Mouse (Mus musculus): ENCODE measurements around the gene Rhbdl2. TPM values are rescaled to one million over a fixed set of nuclear protein-coding genes. Genes with fewer than 3 reads are reported as not detected.

Rhbdl2 gene
- total RNA-seq, 2 experiments from 2014 or later = 1.1 to 1.2 TPM

DNA sequence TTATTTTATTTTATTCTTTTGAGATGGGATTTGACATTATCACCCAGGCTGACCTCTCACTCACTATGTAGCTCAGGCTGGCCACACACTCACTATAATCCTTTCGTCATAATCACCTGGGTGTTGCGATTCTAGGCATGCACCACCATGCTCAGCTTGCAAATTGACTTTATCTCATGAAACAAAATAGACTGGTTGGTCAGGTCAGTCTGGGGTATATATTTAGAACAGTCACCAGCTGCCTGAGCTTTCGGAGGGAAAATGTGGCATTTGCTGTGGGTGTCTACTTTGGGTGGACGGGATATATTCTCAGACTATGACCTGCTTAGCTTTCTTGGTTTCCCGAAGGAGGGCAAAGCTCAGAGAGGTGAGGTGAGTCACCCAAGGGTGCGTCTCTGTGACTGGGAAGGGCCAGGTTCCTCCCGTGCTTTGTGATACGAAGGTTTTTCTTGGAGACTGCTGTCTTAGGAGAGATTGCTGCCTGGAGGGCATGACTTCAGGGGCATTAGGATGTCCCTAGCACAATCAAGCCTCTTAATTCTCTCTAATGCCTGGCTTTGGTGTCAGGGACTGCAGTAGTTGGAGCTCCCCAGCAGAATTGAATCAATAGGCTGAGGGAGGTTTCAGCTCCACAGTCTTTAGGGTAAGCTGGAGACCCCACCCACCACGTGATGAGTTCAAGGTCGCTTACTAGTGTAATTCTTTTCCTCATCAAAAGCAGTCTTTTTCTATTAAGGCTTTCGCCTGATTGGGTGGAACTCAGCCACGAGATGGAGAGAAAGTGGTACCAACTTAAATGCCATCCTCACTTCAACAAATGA is 23.0 kb downstream of the Rhbdl2 start:
- no peak for DNase-seq (ENCODE audit: low spot score in 2 of 2)

DNA sequence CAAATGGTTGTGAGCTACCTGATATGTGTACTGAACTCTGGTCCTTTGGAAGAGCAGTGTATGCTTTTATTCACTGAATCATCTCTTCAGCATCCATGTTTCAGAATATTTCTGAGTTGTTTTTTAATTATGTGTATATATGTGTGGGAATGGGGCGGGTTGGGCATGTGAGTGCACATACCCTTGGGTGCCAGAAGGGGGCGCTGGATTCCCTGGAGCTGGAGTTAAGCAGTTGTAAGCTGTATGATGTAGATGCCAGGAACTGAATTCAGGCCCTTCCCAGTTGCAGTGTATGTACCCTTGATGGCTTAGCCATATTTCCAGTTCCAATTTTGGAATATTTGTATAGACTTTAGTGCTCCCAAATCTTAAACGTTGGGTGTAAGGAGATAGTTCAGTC is 24.9 kb downstream of the Rhbdl2 start:
- no peak for DNase-seq (ENCODE audit: low spot score in 2 of 2)

DNA sequence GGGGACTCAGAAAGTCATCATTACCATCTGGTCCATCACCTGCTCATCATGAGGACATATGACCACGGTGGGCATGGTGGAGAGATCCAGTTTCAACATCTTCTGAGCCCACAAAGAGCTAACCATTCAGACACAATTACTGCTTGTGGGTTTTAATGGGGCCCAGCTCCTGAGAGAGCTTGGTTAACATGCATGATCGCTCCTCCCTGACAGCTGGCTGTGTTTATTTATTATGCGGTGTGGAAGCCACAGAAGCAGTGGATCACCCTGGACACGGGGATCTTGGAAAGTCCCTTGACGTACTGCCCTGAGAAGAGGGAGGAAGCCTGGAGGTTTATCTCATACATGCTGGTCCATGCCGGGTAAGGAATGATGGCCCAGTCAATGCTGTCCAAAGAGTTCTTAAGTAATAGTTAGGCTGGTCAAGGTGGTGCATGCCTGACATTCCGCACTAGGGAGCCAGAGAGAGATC is 26.4 kb downstream of the Rhbdl2 start:
- no peak for DNase-seq (ENCODE audit: low spot score in 2 of 2)

DNA sequence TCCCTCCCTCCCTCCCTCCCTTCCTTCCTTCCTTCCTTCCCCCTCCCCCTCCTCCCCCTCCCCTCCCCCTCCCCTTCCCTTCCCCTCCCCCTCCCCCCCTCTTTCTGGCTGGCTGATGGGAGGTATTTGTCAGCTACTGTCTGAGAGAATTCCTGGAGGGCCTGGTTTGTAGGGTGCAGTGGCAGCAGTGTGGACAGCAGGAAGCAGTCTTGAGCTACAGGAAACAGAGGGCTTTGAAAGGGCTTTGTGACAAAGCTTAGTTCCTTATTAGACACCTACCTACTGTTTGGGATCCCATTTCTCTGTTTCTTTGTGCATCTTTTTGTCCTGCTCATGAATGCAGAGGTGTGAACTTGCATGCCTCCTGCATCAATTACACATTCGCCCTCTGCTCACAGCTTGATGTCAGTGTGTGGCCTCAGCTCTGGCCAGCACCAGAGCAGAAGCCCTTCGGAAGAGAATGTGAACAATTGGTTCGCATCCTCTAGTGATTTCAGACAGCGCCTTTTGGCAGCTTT is 31.5 kb downstream of the Rhbdl2 start:
- DNase-seq (ENCODE audit: low spot score in 2 of 2) = no peak

DNA sequence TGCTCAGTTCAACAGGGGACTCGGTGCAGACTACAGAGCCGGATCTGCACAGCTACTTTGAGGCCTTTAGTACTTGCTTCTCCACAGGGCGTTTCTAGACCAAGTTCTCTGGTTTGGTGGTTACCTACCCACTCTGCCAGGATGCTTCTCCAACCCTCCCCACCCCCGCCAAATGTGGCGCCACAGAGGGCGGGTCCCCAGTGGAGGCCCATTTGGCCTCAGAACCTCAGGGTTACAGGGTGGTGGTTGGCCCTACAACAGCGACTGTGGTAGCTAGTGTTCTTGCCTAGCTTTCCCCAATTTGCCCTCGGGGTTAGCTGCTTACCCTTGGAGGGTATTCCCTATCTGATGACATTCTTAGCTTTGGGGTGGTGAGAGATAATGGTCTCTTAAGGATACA is 54.5 kb downstream of the Rhbdl2 start:
- no peak for DNase-seq (ENCODE audit: low spot score in 2 of 2)

- no peak for DNase-seq (ENCODE audit: low spot score in 2 of 2)
These were observed 69.2 kb downstream of the Rhbdl2 start for GRCm38 (mm10) chr4:123856888-123857287.

GRCm38 (mm10) chr4:123858090-123858489 is 70.4 kb downstream of the Rhbdl2 start:
- DNase-seq (ENCODE audit: low spot score in 2 of 2) = no peak

DNA sequence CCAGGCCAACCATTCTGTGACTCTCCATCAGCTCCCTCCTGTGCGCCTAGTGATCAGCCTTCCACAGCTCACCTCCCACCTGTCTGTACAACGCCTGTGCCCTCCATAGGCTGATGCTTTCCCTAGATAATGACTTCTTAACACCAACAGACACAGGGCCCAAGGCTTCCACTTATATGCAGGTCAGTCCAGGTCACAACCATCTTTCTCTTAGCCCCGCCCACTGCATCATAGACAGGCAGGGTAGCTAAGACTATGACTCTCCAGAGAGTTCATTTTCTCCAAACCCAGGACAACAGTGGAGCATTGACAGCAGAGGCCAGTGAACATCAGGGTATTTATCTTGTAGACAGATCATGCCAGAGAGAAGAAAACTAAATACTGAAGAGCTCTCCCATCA is 71.7 kb downstream of the Rhbdl2 start, which contains the start of gene 4933427I04Rik:
Gene 4933427I04Rik (plus strand): TSS at position 301 of the 400 bp plus-strand sequence.
- no peak for DNase-seq (ENCODE audit: low spot score in 2 of 2)

- DNase-seq (ENCODE audit: low spot score in 2 of 2) = no peak
These were observed 72.1 kb downstream of the Rhbdl2 start for GRCm38 (mm10) chr4:123859803-123860202.

GRCm38 (mm10) chr4:123860621-123861020 is 72.9 kb downstream of the Rhbdl2 start:
- no peak for DNase-seq (ENCODE audit: low spot score in 2 of 2)

Other genes with a start within 250 kb of the Rhbdl2 start
- gene Macf1, start 103.5 kb upstream of the Rhbdl2 start, total RNA-seq (2021) = 100 to 1,000 TPM; 108 to 123 TPM
- gene Ndufs5, start 69.7 kb upstream of the Rhbdl2 start, total RNA-seq (2021) = 100 to 1,000 TPM; 244 to 304 TPM
- gene Akirin1, start 37.5 kb upstream of the Rhbdl2 start, total RNA-seq (2021) = 10 to 100 TPM; 76.4 to 78.7 TPM
- gene 4933427I04Rik, start 71.8 kb downstream of the Rhbdl2 start, total RNA-seq (2021) = not detected
- gene Mycbp, start 117.0 kb downstream of the Rhbdl2 start, total RNA-seq (2021) = 10 to 100 TPM; 40.4 to 56.8 TPM
- gene Rragc, start 129.6 kb downstream of the Rhbdl2 start, total RNA-seq (2021) = 10 to 100 TPM; 87.7 to 97.9 TPM
- gene 4930535I16Rik, start 130.1 kb downstream of the Rhbdl2 start, total RNA-seq (2021) = not detected